Mouse (Mus musculus): ENCODE results near the gene Luc7l3.

GRCm38 (mm10) chr11:94369981-94370380 is 48.2 kb upstream of the Luc7l3 start:
- TF ChIP-seq POLR2A (IDR thresholded peaks at IDR 0.05; ENCODE audit: extremely low read depth, insufficient read depth, low read length) (no peak), CTCF (IDR thresholded peaks at IDR 0.05; ENCODE audit: low read depth, low read length) (no peak)

Data from liver, adult 2 months (tissue).